Mouse (Mus musculus) mature B cell (primary cell): Measurements from ENCODE around the gene Rbms1.
"Not testable (repeated sequence)": the region's sequence is repeated elsewhere in the genome, so short reads cannot be mapped to it uniquely, and the experiment has no call there.

ENCODE experiments used
- in situ Hi-C: fragments of 300-500 bp; cut with MboI; formaldehyde crosslinking; loops from 2 replicates; pipeline ENCODE4 v1.14.3; 2019

The Rbms1 gene

DNA sequence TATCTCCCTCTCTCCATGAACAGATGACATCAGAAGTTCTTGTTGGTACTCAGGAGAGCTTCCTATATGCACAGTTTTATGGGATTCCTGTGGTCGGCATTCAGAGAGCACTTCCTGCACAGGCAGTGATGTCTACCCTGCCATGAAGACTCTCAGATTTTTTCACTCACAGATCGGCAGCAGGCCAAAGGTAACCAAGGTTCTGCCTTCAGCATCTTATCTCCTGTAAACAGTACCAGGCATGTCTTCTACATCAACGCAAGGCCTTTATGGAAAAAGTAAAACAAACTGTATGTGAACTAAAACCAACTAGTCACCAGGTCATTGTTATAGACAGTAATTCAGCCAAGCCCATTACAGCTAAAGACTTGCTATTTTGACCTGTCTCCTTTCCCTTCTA lies 115.0 kb downstream of the Rbms1 start:
- in situ Hi-C loops: no loop called here

DNA sequence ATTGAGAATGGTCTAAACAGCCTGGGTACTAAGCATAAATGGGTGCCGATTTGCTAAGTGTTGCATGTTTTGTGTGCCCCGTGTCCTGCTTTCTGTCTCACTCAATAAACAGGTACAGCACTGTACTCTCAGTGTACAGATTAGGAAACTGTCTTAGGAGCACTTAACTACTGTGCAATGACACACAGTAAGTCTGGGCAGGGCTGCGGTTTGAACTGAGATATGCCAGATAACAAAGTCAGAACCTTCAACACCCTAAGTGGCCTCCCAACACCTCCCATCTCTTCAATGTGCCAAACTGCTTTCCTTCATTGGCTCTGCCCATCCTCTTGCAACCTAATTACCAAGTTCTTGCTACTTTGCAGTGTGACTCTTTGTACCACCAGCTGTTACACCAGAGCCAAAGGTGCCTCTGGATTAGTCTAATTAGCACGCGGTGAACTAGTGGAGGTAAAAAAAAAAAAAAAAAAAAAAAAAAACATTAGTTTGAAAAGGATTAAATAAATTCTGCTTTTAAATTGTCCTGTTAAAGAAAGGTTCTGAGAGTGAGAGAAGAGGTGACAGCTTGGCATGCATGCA lies 117.6 kb downstream of the Rbms1 start:
- in situ Hi-C loops: no loop called here

DNA sequence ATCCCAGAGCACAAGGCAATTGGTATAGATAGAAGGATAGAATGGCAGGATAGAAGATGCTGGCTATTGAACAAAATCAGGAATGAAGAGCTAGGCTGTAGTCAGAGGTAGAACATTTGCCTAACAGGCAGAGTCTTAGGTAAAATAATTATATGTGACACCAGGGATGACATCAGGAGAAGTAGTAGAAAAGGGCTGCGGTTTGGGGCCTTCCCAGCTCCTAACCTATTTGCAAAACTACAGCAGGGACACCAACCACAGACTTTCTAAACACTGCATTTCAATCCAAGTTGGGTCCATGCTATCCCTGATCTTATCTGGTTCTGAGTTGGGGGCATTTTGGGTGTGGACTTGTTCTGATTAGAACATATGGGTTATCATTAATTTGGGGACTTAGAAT lies 118.7 kb downstream of the Rbms1 start:
- in situ Hi-C loops: no loop called here

DNA sequence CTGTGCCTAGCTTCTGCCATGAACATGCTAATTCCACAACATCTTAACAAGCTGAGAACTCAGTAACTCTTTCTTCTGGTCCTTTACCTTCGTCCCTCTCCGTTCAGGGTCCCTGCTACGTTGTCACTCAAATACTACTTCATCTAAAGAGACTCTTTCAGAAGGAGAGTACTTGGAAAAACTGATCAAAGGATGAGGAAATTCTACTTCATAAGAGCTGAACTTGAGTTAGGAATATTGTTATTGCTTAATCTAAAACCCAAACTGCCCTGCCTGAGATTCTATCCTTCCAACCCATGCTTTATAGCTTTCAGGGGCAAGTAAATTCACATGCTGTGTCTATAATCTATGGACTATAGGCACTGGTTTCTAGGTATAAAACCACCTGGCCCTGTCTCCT lies 119.4 kb downstream of the Rbms1 start:
- in situ Hi-C loops: no loop called here

DNA sequence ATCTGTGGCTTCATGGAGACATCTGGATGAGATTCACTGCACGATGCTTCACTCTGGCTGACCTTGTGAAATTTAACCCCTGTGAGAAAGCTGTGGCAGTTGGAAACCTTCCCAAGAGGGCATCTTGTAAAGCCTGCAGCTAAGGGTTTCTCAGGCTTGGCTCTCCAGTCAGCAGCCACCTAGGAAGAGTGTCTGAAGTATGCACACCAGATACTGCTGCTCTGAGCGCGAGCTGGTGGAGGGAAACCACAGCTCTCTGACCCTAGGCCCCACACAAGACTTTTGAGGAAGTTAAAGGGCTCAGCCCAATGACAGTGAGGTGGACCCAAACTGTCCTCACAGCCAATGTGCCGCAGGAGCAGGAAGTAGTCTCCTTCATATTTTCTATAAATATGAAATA lies 120.0 kb downstream of the Rbms1 start:
- in situ Hi-C loops: no loop called here

DNA sequence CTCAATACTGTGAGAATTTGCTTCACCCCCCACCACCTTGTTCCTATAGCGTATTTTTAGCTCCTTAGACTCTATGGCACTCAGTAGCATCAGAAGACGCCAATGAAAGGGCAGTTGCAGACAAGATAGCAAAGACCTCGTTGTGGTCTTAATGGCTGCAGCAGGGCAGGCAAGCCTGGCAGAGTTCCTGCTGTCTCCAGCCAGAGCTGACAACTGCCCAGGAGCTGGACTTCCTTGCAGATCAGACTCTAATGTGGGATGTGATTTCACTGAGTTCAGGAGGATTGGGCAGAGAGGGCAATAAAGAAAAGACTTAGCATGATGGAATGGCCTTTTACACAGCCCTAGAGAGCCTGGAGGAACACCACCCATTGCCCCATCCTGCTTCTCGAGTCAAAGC lies 122.1 kb downstream of the Rbms1 start:
- in situ Hi-C loops: no loop called here

DNA sequence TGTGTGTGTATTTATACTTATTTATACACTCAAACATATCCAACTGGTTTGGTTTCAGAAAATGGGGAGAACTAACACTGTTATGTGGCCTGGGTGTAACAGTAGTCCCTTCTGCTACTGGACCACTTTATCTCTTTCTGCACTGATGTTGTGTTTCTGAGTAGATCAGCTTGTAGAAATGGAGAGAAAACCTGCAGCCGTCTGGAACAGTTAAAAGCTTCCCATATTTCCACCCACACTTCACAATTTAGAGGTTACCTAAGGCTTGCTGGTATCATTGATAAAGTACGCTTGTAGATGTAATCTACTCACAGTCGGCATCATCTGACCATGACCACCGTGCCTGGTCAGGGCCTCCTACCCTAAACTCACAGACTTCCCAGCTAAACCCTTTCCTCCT lies 123.5 kb downstream of the Rbms1 start:
- in situ Hi-C loops: no loop called here

DNA sequence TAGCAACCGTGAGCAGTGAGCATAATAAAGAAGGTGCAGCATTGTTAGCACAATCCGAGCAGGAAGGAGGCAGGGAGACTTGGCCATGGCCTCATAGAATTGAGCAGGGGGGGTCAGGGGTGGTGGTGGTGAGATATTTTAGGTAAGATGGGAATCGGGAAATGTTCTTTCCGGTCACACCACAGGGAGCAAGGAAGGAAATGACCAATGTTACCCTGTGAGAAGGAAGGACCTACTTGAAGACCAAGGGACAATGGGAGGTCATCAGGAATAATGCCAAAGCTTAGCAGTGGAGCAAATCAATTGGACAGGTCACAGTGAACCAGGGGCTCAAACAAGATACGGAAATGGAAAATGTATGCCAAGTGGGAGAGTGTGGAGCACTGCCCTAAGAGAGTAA lies 124.1 kb downstream of the Rbms1 start:
- in situ Hi-C loops: no loop called here

DNA sequence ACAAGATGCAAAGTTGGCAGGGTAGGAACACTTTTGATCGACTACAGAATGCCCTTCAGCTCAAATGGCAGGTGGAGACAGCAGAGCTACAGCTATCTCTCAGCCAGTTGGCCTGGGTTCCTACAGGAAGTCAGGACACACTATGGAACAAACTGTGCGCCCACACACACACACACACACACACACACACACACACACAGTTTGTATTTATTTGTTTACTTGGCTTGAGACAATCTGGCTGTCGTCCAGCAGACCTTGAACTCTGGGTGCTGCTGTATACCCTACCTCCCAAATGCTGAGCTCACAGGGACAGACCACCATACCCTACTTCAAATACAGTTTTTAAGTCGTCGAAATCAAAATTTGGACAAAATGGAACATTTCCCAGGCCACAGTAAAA lies 125.4 kb downstream of the Rbms1 start:
- in situ Hi-C loops: no loop called here

DNA sequence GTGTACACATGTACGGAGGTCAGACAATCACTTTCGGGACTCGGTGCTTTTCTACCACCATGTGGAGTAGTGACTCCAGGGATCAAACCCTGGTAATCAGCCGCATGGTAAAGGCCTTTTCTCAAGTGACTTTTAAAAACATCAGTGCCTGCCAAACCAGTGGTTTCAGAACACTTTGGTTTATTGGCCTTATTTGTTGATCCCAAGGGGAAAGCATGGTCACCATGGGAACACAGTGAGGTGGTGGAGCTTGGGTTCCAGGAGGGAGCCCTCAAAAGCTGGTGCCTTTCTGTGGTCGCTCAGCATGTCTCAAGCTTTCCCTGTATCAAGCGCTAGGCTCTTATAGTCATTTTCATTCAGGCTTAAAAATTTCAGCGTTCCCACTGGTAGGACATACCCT lies 126.8 kb downstream of the Rbms1 start:
- in situ Hi-C loops: no loop called here

DNA sequence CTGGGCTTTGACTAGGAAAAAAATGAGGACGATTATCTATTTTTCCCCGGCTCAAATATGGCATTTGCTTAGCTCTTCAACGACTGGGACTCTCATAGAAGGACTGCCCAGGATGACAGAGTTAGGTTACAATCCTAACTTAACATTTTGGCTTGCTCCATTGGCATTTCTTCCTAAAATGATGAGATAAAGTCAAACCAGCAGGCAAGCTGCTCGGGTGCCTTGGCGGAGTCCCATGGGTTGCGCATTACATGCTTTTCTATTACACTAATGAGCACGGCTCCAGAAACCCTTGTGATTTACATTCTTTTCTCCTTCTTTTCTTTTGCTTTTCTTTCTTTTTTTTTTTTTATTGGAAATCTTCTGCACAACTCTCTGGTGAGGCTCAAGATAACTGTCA lies 128.7 kb downstream of the Rbms1 start:
- in situ Hi-C loops: no loop called here

DNA sequence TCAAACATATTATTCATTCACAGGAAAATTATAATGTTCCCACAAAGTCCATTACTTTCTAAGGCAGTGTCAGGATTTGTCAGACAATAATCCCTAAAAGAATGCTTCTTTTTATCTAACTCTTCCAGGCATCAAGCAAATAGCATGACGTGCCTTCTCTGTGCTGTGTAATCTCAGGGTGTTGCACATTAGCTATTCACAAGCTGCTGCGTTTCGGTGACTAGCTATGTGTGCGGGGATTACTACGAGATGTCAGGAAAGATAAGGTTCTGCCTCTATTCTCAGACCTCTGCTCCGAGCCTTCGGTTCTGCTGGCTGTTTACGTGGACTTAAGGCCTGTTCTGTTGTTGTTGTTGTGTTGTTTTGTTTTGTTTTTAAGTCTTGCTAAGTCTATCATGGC lies 130.7 kb downstream of the Rbms1 start:
- in situ Hi-C loops: no loop called here

DNA sequence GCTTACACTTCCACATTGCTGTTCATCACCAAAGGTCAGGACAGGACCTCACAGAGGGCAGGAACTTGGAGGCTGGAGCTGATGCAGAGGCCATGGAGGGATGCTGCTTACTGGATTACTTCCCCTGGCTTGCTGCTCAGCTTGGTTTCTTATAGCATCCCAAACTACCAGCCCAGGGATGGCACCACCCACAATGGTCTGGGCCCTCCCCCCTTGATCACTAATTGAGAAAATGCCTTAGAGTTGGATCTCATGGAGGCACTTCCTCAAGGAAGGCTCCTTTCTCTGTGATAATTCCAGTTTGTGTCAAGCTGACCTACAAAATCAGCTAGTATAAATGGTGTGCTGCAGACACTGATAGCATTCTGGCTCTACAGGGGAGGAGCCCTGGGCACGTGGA lies 132.5 kb downstream of the Rbms1 start:
- in situ Hi-C loops: not testable (repeated sequence)

DNA sequence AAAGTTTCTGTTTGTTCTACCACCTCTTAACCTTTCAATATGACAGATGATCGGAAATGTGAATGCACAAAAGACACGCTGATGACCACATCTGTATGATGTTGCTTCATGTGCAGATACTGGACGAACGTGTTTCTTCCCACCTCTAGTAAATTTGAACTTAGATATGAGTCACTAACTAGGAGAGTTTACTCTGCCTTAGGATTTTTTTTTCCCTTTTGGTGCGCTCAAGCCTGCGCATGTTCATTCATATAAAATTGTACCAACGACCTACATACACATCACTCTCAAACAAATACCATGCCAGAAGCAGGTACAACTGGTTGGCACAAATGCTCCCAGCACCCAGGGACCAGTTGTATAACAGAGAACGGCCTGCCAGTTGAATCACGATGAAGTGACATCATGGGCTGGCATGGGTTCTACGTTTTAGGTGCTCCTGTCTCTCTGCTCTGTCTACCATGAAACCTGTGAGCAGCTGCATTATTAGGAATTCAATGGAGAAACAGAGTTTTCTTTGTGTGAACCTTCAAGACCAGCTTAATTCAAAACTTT lies 134.0 kb downstream of the Rbms1 start:
- in situ Hi-C loops: no loop called here

DNA sequence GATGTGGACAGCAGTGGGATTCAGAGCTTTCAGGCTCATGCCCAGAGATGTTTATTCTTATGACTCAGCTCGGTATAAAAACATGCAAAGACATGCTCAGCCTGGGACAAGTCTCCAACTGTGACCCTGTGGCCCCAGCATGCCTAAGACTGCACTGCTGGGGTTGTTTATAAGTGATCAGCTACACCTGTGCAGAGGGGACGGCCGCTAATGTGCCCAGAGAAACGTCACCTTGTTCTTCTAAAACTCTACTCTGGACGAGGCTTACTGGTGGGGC lies 135.9 kb downstream of the Rbms1 start:
- in situ Hi-C loops: no loop called here

DNA sequence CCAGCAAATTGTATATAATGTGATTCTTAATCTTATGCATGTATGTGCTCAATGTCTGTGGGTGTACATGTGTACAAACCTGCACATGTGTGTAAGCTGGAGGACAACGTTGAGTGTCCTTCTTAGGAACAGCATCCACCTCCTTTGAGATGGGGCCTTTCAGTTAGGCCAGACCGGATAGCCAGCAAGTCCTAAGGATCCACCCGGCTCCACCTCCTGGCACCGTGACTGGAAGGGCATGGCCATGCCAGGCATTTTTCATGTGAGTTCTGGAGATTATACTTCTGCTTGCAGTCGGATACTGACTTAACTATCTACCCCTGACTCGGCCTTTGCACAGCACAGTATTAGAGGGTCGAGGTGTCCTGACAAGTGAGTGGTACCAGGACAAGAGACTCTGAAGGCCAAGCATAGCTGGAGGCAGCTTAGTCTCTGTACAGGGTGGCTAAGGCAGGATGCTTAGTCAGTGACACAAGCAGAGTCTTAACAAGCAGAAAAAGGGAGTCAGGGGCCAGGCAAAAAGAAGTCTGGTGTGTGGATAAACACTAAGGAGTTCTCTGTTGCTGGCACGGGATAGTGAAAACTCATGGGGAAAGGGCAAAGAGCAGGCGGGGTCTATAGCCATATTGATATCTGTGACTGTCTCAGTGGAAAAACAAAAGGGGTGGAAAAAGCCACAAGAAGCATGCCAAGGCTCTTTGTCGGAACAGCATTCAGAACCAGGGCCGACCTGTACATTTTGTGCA lies 136.4 kb downstream of the Rbms1 start:
- in situ Hi-C loops: no loop called here

DNA sequence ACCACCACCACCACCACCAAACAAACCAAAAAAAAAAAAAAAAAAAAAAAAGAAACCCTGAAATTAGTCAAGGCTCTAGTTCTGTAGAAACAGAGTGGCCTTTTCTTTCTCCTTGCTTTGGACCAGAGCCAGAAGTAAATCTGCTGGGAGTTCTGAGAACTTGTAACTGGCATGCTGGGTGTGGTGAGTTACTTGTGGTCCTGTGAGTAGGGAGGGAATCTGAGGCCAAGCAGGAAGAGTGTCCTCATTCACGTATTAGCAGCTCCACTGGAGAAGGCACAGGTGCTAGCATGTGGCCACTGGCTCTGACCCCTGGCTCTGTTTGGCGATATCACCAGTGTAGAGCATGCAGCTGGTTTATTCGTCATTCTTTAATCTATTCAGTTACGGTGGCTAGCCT lies 137.3 kb downstream of the Rbms1 start:
- in situ Hi-C loops: no loop called here

DNA sequence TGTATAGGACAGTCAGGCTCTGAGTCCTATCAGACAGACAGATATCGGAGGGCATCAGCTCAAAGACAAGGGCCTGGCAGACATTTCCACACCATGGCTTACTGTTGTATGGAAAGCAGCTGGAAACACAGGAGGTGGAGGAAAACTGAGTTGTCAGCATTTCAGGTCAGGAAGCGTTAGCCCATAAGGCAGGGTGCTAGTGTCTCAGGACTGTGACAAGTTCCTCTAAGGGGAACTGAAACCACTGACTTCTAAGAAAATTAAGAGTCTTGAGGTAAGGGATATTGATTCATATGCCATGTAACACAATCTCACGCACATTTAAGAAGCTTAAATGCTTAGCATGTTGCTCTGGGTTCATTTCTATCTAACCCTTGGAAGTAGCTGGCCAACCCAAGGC lies 141.4 kb downstream of the Rbms1 start:
- in situ Hi-C loops: no loop called here

DNA sequence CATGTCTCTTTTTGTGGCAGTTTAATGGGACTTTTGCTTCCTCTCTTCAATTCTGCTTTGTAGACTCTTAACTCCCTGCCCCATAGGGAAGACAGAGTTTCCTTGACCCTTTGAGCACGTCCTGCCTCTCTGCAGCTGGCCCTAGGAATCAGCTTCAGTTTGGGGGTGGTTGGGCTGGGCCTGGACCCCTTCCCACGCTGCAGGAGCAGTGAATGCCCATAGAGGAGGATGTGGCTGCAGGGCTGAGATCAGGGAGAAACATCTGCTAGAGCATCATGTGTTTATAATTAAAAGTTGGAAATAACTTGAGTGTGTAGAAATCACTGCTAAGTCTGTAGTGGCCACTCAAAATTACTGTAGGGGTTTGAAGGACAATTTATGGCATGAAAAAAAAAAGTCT lies 144.4 kb downstream of the Rbms1 start:
- in situ Hi-C loops: no loop called here

DNA sequence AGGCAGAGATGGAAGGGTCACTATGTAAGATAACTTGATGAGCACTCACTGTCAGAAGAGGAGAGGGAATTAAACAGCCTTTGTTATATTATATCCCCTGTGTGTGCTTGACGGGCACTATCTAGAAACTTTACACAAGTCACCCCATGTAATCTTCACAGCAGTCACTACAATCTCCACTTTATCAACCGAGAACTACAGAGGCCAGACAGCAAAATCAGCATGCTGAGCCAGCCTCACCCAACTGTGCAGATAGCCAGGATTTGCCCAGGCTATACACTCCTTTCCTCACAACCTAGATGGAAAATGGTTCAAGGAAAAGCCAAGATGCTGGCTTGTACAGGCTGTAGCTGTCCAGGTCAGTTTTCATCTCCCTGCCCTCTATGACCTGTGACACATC lies 146.7 kb downstream of the Rbms1 start:
- in situ Hi-C loops: no loop called here

DNA sequence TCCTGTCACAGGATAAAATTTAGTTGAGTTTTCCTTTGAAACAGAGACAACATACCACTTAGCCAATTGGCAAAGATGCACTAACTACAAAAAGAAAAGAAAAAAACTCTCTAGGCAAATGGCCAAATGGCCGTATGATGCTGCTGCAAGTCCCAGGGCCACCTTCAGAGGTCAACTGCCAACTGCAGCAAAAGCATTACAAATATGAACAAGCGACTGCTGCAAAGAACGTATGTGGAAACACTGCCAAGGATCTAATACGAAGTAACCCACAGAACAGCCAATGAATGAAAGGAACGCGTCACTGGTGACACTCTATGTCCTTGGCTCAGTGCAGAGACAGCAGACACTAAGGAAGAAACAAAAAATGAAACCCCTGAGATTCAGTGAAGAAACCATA lies 148.2 kb downstream of the Rbms1 start:
- in situ Hi-C loops: no loop called here

DNA sequence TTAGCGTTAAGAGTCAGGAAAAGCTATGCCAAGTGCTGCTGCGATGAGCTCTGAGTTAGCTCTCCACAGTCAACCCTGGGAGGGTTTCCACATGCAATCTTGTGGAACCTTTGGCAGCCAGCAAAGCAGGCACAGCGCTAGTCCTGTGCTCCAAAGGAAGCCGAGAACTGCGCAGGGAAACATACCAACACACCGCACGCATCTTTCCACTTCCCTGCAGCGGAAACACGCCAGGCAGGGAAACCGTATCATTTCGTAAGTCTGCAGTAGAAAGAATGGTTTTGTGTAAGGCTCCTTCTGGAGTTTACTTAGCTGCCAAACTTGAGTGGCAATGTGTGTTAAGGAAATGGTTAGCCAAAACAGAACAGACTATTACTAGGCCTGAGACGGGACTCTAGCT lies 150.0 kb downstream of the Rbms1 start:
- in situ Hi-C loops: no loop called here

DNA sequence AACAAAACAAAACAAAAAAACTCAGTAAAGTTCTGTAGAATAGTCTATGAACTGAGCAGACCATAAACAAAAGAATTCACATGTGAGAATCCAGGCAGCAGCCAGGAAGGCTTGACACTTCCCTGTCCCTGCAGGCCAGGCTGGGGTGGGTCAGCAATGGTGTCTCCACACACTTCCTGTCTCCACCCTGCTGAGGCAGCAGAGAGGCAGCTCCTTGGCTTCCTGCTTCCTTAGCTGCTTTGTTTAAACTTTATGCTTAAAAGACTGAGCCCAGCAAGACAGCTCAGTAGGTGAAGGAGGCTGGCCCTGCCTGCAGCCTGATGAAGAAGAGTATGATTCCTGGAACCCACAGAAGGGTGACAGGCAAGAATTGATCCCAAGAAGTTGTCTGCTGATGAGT lies 152.4 kb downstream of the Rbms1 start:
- in situ Hi-C loops: no loop called here

DNA sequence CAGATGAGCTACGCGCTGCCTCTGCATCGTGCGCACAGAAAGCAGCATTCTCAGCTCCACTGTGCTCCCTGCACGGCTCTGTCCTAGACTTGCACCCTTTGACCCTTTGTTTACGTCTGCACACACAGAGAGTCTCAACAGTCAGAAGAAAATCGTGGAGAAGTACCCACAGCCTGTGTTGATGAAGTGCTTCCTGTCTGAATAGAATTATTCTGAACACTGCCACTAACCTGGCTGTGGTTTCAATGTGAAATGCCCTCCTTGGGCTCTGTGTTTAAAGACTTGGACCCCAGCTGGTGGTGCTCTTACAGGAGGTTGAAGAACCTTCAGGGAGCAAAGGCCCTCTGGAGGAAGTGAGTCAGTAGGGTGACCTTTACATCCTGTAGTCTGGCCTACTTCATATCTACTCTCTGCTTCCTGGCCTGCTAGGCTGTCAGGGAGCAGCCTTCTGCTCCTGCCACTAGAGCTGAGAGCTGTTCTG lies 153.5 kb downstream of the Rbms1 start:
- in situ Hi-C loops: no loop called here
